Mouse (Mus musculus) brain, embryonic 18.5 days (tissue): ENCODE data around the gene Gm21987.
A peak's percentile ranks its signal among the peaks of the same experiment; 100 is the strongest.

Experiments
- DNase-seq: peaks from one replicate; pipeline ENCODE4 v3.0.0-alpha.2; 2012; ENCODE audit warnings: low read depth, low spot score

Gm21987 gene

DNA sequence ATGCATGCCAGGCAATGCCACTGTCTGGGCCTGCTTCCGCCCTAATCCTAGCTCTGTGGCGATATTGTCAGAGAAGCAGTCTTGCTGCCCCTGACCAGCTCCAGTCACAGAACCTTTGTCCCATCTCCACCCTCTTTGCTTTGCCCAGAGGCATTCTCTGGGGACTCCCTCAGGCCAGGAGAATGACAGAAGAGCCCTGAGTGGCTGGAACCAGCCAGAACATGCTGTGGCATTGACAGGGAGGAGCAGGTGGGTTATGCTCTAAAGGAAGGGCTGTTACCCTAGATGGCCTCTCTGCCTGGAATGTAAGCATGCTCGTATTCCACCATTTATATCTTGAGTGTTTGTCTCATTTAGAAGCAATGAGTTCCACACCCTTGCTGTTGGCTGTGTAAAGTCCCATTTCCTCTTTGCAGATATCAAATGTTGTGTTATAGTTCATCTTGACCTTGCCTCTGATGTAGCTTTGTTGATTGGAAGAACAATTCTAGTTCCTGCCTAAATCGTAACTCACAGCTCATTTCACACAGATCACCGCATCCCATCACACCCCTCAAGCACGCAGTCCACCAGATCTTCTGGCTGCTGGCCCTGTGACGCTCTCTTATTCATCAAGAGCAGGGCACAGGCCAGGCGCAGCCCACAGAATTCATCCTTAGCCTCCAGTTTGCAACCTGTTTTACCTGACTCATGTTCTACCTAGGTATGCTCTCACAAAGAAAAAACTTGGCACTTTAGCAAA, 24.0 kb downstream of the Gm21987 start:
- no peak for DNase-seq

DNA sequence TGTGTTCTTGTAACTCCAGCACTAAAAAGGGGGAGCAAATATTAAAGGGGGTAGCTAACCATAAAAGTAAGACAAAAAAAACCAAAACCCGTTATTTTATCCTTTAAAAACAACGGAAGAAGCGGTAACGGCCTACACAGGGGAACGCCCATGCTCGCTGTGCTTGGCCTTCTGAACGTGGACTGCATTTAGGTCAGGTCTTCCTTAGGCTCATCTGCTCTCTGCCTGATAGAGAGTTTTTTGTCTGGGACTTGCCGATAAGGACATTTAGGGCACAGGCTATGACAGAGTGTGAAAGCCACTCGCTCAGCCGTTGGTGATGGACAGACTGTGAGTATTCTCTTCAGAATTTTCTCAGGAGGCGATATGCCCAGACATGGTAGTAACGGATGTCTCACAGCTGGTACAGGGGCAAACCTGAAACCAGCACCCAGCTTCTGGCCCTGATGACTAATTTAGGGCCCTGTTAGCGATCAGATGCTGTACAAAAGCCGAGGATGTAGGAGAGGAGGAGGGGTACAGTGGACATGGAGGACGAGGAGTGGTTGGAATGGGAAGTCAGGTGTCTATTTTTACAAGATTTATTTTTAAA, 25.0 kb downstream of the Gm21987 start:
- DNase-seq = no peak

DNA sequence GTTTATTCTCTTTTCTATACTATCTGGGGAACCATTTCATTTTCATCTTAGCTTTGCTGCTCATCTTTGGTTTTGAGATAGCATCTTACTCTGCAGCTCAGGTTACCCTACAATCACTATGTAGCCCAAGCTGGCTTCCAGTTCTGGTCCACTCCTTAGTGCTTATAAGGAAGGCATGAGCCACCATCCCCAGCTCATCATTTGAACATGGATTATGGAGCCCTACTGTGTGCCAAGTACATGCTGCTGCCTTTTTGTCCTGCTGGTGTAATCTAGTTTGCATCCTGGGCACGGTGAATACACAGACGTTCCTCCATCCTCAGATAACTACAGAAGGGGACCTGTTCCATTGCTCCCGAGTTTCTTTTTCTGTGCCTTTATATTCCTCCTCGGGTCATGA, 26.0 kb downstream of the Gm21987 start:
- DNase-seq = no peak

DNA sequence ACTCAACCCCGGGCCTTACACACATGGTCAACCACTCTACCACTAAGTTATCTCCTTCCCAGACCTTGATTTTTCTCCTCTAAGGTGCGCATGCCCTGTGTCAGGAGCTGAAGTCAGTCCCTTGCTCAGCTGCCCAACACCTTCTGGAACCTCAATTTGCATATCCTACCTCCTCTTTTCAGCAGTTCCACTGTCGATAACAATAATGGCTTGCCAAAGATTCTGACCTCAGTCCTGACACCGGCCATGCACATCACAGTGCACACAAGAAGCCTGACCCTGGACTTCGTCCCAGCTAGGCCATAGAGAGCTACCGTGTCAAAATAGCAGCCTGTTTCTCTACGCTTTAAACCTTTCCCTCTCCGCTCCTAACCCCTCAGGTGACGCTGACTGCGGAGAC, 26.6 kb downstream of the Gm21987 start:
- no peak for DNase-seq

- no peak for DNase-seq
These were observed 27.1 kb downstream of the Gm21987 start for GRCm38 (mm10) chr16:38373941-38374340.

GRCm38 (mm10) chr16:38374379-38375140, 27.7 kb downstream of the Gm21987 start:
- no peak for DNase-seq

DNA sequence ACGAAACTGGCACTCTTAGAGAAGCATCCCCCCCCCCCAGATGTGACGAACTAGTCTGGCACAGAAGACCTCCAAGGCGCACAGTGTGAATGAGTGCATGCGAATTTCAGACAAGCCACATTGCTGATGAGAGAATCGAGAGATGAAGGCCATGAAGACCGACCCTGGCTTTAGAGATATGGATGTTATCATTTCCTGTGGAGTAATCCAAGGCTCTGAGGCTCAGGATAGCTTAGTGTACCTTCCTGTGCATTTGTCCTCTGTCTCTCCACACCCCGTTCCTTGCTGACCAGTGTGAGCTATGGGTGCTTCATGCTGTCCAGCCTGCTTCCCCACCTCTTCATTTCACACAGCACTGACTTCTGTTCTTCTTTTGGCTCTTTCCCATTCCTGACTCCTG, 28.3 kb downstream of the Gm21987 start:
- no peak for DNase-seq

DNA sequence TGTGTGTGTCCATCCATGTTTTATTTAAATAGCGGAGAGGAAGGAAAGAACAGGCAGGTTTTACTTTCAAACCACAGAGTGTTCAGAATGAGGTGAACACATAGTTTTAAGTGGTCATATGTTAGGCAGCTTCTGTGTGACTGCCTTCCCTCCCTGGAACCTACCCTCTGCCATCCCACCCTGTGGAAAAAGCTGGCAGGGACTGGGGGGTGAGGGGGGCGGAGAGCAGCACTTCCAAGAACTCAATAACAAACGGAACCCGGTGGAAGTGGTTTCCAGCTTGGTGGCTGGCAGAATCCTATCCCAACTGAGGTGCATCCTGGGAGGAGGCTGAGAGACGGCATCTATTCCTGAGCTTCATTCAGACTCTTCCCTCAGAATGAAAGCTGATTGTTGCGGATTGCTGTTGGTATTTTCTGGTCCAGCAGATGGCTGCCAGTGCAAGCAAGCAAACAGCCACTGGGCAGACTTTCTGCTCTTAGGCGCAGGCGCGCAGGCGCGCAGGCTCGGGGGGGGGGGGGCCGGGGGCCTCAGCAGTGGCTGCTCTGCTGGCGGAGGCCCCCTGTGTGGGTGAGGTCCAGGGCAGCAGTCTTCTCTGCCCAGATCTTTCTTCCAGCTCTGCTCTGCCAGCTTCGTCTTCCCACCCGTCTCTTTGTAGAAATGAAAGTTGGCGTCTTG, 29.5 kb downstream of the Gm21987 start:
- peak; percentile 43 for DNase-seq

GRCm38 (mm10) chr16:38376841-38377249, 30.0 kb downstream of the Gm21987 start:
- DNase-seq = no peak

DNA sequence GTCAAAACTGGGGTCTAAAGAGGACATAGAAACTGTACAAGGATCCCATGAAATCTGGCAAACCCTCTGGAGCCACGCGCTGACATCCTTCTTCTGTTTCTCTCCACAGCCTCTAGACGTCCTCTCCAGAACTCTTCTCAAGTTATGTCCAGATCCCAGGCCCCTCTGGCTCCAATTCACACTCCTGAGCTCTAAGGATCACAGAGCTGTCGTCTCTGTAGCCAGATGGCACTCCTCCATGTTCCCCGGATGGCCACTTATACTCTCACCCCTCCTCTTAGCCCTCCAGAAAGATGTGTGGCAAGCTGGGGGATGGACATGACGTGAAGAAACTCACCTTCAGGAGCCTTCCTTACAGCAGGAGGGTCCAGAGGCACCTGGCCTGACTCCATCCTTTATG, 30.7 kb downstream of the Gm21987 start:
- no peak for DNase-seq

DNA sequence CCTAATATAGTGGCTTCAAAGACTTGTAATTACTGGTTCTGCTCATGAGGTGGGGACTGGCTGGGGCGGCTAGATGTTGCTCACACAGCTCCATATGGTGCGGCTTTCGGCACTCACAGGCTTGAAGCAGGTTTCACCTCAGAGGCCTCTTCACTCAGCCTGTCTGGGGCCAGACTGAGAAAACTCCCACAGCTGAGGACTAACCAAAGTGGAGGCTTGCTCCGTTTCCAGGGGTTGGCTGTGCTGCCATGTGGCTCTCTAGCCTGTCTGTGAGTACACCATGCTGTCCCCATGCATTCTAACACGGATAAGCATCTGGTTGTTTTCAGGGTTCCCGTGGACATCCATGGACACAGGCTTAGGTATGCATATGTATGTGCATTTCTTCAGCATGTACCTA, 31.8 kb downstream of the Gm21987 start:
- DNase-seq = no peak

- no peak for DNase-seq
These were observed 32.2 kb downstream of the Gm21987 start for GRCm38 (mm10) chr16:38379088-38379487.

DNA sequence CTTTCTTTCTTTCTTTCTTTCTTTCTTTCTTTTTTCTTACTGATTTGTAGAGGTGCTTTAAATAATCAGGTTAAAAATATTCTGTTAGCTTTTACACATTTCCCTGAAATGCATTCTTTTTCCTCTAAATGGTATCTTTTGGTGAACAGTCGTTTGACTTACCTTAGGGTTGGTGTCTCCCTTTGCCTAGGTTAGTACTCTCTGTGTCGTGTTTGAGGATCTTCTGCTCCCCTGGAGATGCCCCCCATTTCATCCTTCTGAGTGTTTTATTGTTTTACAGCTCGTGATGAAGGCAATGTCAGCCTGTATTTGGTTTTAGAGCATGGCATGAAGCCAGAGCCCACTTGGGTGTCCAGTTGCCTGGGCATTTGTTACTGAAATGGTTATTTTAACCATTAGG, 32.7 kb downstream of the Gm21987 start:
- DNase-seq = no peak

- DNase-seq = no peak
These were observed 33.1 kb downstream of the Gm21987 start for GRCm38 (mm10) chr16:38379926-38380325.

DNA sequence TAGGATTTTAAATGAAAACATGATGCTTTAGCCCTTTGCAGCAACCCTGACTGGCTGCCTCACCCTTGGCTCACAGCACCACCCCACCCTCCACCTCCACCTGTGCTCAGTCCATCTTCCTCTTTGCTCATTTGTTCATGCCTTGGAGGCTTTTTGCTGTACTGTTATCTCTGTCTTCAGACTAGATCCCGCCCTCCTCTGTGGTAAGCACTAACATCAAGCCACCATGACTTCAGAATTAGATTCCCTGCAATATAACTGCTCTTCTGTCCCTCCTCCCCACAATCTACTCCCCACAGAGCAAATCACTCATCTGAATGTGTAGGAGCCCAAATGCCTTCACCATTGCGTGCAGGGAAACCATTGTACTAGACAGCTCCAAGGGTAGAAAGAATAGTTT, 36.8 kb downstream of the Gm21987 start:
- DNase-seq = no peak

- DNase-seq = no peak
These were observed 38.4 kb downstream of the Gm21987 start for GRCm38 (mm10) chr16:38385184-38385634.

- no peak for DNase-seq
These were observed 38.9 kb downstream of the Gm21987 start for GRCm38 (mm10) chr16:38385700-38386099.

GRCm38 (mm10) chr16:38387389-38387788, 40.5 kb downstream of the Gm21987 start:
- DNase-seq = no peak

DNA sequence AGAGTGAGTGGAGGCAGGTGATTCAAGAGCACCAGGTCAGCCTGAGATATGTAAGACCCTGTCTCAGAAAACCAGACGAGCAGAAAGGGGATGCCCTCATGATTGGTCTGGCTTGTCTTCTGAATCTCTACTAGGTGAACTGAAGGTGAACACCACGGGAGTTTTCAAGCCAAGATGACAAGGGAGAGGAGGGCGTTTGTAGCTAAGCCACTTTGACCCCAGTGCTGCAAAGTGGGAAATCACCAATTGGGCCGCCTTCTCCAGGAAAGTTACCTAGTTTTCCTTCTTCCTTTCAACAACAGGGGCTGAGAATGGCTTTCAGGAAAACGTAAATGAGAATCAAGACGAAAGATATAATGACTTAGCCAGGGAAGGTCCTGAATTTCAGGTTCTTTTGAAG, 41.9 kb downstream of the Gm21987 start:
- DNase-seq = no peak

GRCm38 (mm10) chr16:38389284-38389893, 42.5 kb downstream of the Gm21987 start:
- no peak for DNase-seq

GRCm38 (mm10) chr16:38390322-38390721, 43.5 kb downstream of the Gm21987 start:
- no peak for DNase-seq
